Mouse (Mus musculus) forebrain, embryonic 15.5 days (tissue): ENCODE measurements around the gene Pax5. TPM values are rescaled to one million over a fixed set of nuclear protein-coding genes. Genes with fewer than 3 reads are reported as not detected.

Experiments used
- ATAC-seq: fragments of 200-750 bp; cut with Nextera tagmentation; replicated peaks from 2 replicates; pipeline ENCODE4 v1.8.0; 2017; ENCODE audit warnings: mild to moderate bottlenecking, moderate TSS enrichment, moderate library complexity
- H3K27ac ChIP-seq: fragments of 300-500 bp; sonication (generic); replicated peaks from 2 replicates; pipeline ENCODE4 v1.5.1; 2015; ENCODE audit warnings: mild to moderate bottlenecking, inconsistent platforms
- H3K27me3 ChIP-seq: fragments of 300-500 bp; sonication (generic); 2 replicates; pipeline ENCODE4 v1.6.1; 2015; ENCODE audit warnings: inconsistent platforms
- H3K36me3 ChIP-seq: fragments of 300-500 bp; sonication (generic); 2 replicates; pipeline ENCODE4 v1.6.1; 2015; ENCODE audit warnings: mild to moderate bottlenecking, inconsistent platforms
- H3K4me1 ChIP-seq: fragments of 300-500 bp; sonication (generic); 2 replicates; pipeline ENCODE4 v1.6.1; 2015; ENCODE audit warnings: inconsistent platforms
- H3K4me2 ChIP-seq: fragments of 300-500 bp; sonication (generic); replicated peaks from 2 replicates; pipeline ENCODE4 v1.6.1; 2015; ENCODE audit warnings: mild to moderate bottlenecking, inconsistent platforms
- H3K4me3 ChIP-seq: fragments of 300-500 bp; sonication (generic); 2 replicates; pipeline ENCODE4 v1.5.1; 2015; ENCODE audit warnings: mild to moderate bottlenecking, inconsistent platforms
- H3K9ac ChIP-seq: fragments of 300-500 bp; sonication (generic); replicated peaks from 2 replicates; pipeline ENCODE4 v1.6.1; 2015; ENCODE audit warnings: mild to moderate bottlenecking, inconsistent platforms
- H3K9me3 ChIP-seq: fragments of 300-500 bp; sonication (generic); 2 replicates; pipeline ENCODE4 v1.6.1; 2016; ENCODE audit warnings: inconsistent platforms
- WGBS: fragments of 180-500 bp; shearing (Covaris S2); methylation state at CpG from one replicate; pipeline ENCODE4 v1.1.7; 2015; ENCODE audit warnings: mixed read lengths; 5-methylcytosine and 5-hydroxymethylcytosine counted together
- polyA plus RNA-seq: library from polyadenylated mRNA; unstranded; fragments of >200 nt; fragmentation: Nextera tagmentation; extraction: Ambion mirVana; gene quantifications from 2 replicates; pipeline ENCODE4 v1.2.1, GENCODE M21; 2015

The Pax5 gene
- polyA plus RNA-seq, 1 experiment from 2014 or later, result 0.22 TPM

GRCm38 (mm10) chr4:44569138-44569537, 141.1 kb downstream of the Pax5 start:
- WGBS, result 90% methylated on average over 10 of the region's 10 CpGs
- H3K27me3 ChIP-seq, result peaks cover 17% of the 10 kb centered on the region; the same call in 1 of the 2 replicates

GRCm38 (mm10) chr4:44568666-44569065, 141.6 kb downstream of the Pax5 start:
- H3K27ac ChIP-seq, result no peak overlapping the region
- no peak overlapping the region for H3K9ac ChIP-seq
- H3K27me3 ChIP-seq, result peaks cover 22% of the 10 kb centered on the region
- no peaks in the 10 kb centered on the region for H3K36me3 ChIP-seq
- H3K9me3 ChIP-seq, result no peaks in the 10 kb centered on the region
- H3K4me3 ChIP-seq, result no peak overlapping the region
- no peak overlapping the region for H3K4me2 ChIP-seq
- no peaks in the 10 kb centered on the region for H3K4me1 ChIP-seq
- WGBS, result 71% methylated on average over 10 of the region's 10 CpGs
- ATAC-seq, result no peak

More at GRCm38 (mm10) chr4:44569138-44569537, 141.1 kb downstream of the Pax5 start:
- no peak overlapping the region for H3K9ac ChIP-seq
- H3K4me3 ChIP-seq, result no peak overlapping the region
- no peak overlapping the region for H3K27ac ChIP-seq
- H3K36me3 ChIP-seq, result no peaks in the 10 kb centered on the region
- no peak for ATAC-seq
- no peak overlapping the region for H3K4me2 ChIP-seq
- H3K9me3 ChIP-seq, result no peaks in the 10 kb centered on the region
- H3K4me1 ChIP-seq, result no peaks in the 10 kb centered on the region

GRCm38 (mm10) chr4:44566401-44566800, 143.9 kb downstream of the Pax5 start:
- H3K4me3 ChIP-seq, result no peak overlapping the region

GRCm38 (mm10) chr4:44565126-44566082, 144.9 kb downstream of the Pax5 start:
- no peaks in the 10 kb centered on the region for H3K36me3 ChIP-seq
- no peak overlapping the region for H3K4me2 ChIP-seq
- H3K9ac ChIP-seq, result no peak overlapping the region
- no peaks in the 10 kb centered on the region for H3K9me3 ChIP-seq
- no peak for ATAC-seq
- no peak overlapping the region for H3K4me3 ChIP-seq
- H3K27ac ChIP-seq, result no peak overlapping the region
- H3K4me1 ChIP-seq, result no peaks in the 10 kb centered on the region
- H3K27me3 ChIP-seq, result peaks cover 33% of the 10 kb centered on the region
- WGBS, result 81% methylated on average over 12 of the region's 12 CpGs

More at GRCm38 (mm10) chr4:44566401-44566800, 143.9 kb downstream of the Pax5 start:
- no peaks in the 10 kb centered on the region for H3K9me3 ChIP-seq
- ATAC-seq, result no peak
- no peak overlapping the region for H3K9ac ChIP-seq
- H3K36me3 ChIP-seq, result no peaks in the 10 kb centered on the region
- no peak overlapping the region for H3K4me2 ChIP-seq
- no peaks in the 10 kb centered on the region for H3K4me1 ChIP-seq
- WGBS, result 71% methylated on average over 8 of the region's 8 CpGs
- peaks cover 32% of the 10 kb centered on the region for H3K27me3 ChIP-seq
- no peak overlapping the region for H3K27ac ChIP-seq

- Histone ChIP-seq H3K27me3 (peaks cover 33% of the 10 kb centered on the region), H3K27ac (no peak overlapping the region), H3K4me3 (no peak overlapping the region), H3K4me1 (no peaks in the 10 kb centered on the region), H3K9me3 (no peaks in the 10 kb centered on the region), H3K36me3 (no peaks in the 10 kb centered on the region), H3K9ac (no peak overlapping the region), H3K4me2 (no peak overlapping the region)
- WGBS, result 3% methylated on average over 10 of the region's 10 CpGs
- ATAC-seq, result 0 out of 2 replicates have a peak, but pooled peaks have one; percentile 39
These were observed 145.7 kb downstream of the Pax5 start for GRCm38 (mm10) chr4:44564602-44565001.

GRCm38 (mm10) chr4:44560956-44561355, 149.3 kb downstream of the Pax5 start:
- WGBS, result 38% methylated on average over 8 of the region's 8 CpGs
- no peak overlapping the region for H3K9ac ChIP-seq
- no peak overlapping the region for H3K27ac ChIP-seq
- peaks cover 32% of the 10 kb centered on the region for H3K27me3 ChIP-seq
- H3K4me3 ChIP-seq, result no peak overlapping the region
- peaks cover 23% of the 10 kb centered on the region for H3K4me1 ChIP-seq
- H3K4me2 ChIP-seq, result no peak overlapping the region
- H3K36me3 ChIP-seq, result no peaks in the 10 kb centered on the region
- ATAC-seq, result no peak
- no peaks in the 10 kb centered on the region for H3K9me3 ChIP-seq

GRCm38 (mm10) chr4:44558564-44558955, 151.7 kb downstream of the Pax5 start:
- under 1% methylated on average over 7 of the region's 7 CpGs for WGBS
- Histone ChIP-seq H3K27ac (peak overlapping the region; percentile 91), H3K9ac (peak overlapping the region; percentile 53; the same call in 1 of the 2 replicates), H3K27me3 (peaks cover 10% of the 10 kb centered on the region), H3K4me2 (peak overlapping the region; percentile 91), H3K4me1 (peaks cover 23% of the 10 kb centered on the region), H3K9me3 (no peaks in the 10 kb centered on the region), H3K36me3 (no peaks in the 10 kb centered on the region), H3K4me3 (peak overlapping the region; percentile 43)
- ATAC-seq, result peak; percentile 72; the same call in 1 of the 2 replicates

- under 1% methylated on average over 36 of the region's 36 CpGs for WGBS
- Histone ChIP-seq H3K9ac (peak overlapping the region; percentile 53), H3K4me3 (peak overlapping the region; percentile 43), H3K4me1 (peaks cover 23% of the 10 kb centered on the region), H3K9me3 (no peaks in the 10 kb centered on the region), H3K27me3 (peaks cover 6% of the 10 kb centered on the region; the same call in 1 of the 2 replicates), H3K27ac (peak overlapping the region; percentile 91), H3K4me2 (peak overlapping the region; percentile 91), H3K36me3 (no peaks in the 10 kb centered on the region)
- peak; percentile 95 for ATAC-seq
These were observed 152.3 kb downstream of the Pax5 start for GRCm38 (mm10) chr4:44557815-44558563.

- Histone ChIP-seq H3K27me3 (peaks cover 4% of the 10 kb centered on the region; the same call in 1 of the 2 replicates), H3K9ac (no peak overlapping the region), H3K36me3 (no peaks in the 10 kb centered on the region), H3K4me3 (no peak overlapping the region), H3K4me1 (peaks cover 23% of the 10 kb centered on the region), H3K4me2 (no peak overlapping the region), H3K9me3 (no peaks in the 10 kb centered on the region), H3K27ac (no peak overlapping the region)
- 76% methylated on average over 9 of the region's 9 CpGs for WGBS
- ATAC-seq, result no peak
These were observed 153.6 kb downstream of the Pax5 start for GRCm38 (mm10) chr4:44556586-44557281.

- Histone ChIP-seq H3K9me3 (no peaks in the 10 kb centered on the region), H3K4me3 (no peak overlapping the region), H3K4me1 (peaks cover 23% of the 10 kb centered on the region), H3K4me2 (no peak overlapping the region), H3K27ac (no peak overlapping the region), H3K36me3 (no peaks in the 10 kb centered on the region), H3K27me3 (no peaks in the 10 kb centered on the region; the same call in 1 of the 2 replicates), H3K9ac (no peak overlapping the region)
- ATAC-seq, result no peak
- 89% methylated on average over 9 of the region's 9 CpGs for WGBS
These were observed 154.7 kb downstream of the Pax5 start for GRCm38 (mm10) chr4:44555576-44555975.

GRCm38 (mm10) chr4:44551470-44551869, 158.8 kb downstream of the Pax5 start:
- H3K9me3 ChIP-seq, result no peaks in the 10 kb centered on the region
- no peak overlapping the region for H3K27ac ChIP-seq
- no peaks in the 10 kb centered on the region for H3K27me3 ChIP-seq
- no peak overlapping the region for H3K4me3 ChIP-seq
- no peaks in the 10 kb centered on the region for H3K4me1 ChIP-seq
- H3K36me3 ChIP-seq, result no peaks in the 10 kb centered on the region
- H3K4me2 ChIP-seq, result no peak overlapping the region
- H3K9ac ChIP-seq, result no peak overlapping the region
- no peak for ATAC-seq
- WGBS, result 87% methylated on average over 12 of the region's 12 CpGs
